Mouse (Mus musculus) testis, postnatal 14 days (tissue): Measurements from ENCODE around the gene Oas1e.

Experiments used
- DNase-seq: peaks from one replicate; pipeline ENCODE4 v3.0.0; 2021; ENCODE audit warnings: low spot score

Oas1e gene

GRCm38 (mm10) chr5:120776801-120777200 is 18.5 kb downstream of the Oas1e start:
- no peak for DNase-seq

- DNase-seq: no peak
These were observed 19.9 kb downstream of the Oas1e start for GRCm38 (mm10) chr5:120775287-120775985.

- DNase-seq: no peak
These were observed 25.9 kb downstream of the Oas1e start for GRCm38 (mm10) chr5:120769396-120769795.

GRCm38 (mm10) chr5:120765010-120765409 is 30.3 kb downstream of the Oas1e start:
- DNase-seq: no peak

- DNase-seq: peak; percentile 49
These were observed 33.4 kb downstream of the Oas1e start for GRCm38 (mm10) chr5:120761901-120762300.

GRCm38 (mm10) chr5:120754215-120754614 is 41.1 kb downstream of the Oas1e start:
- no peak for DNase-seq

GRCm38 (mm10) chr5:120752786-120753185 is 42.5 kb downstream of the Oas1e start:
- DNase-seq: no peak

GRCm38 (mm10) chr5:120751206-120751605 is 44.1 kb downstream of the Oas1e start:
- DNase-seq: no peak

GRCm38 (mm10) chr5:120749688-120750087 is 45.6 kb downstream of the Oas1e start, which contains the start of gene Oas2:
Gene Oas2, minus strand, starts transcription at chr5:120749853.
- no peak for DNase-seq

- peak; percentile 33 for DNase-seq
These were observed 48.9 kb downstream of the Oas1e start for GRCm38 (mm10) chr5:120746451-120746850.

- no peak for DNase-seq
These were observed 53.2 kb downstream of the Oas1e start for GRCm38 (mm10) chr5:120742125-120742524.
